Mouse (Mus musculus) adrenal gland, adult 8-10 months (tissue): Measurements from ENCODE around the gene Ptprd. TPM values are rescaled to one million over a fixed set of nuclear protein-coding genes. Genes with fewer than 3 reads are reported as not detected.

ENCODE experiments used
- DNase-seq: peaks from one replicate; pipeline ENCODE4 v3.0.0; 2022
- total RNA-seq, 4 experiments: library from RNA; stranded (reverse); gene quantifications; 2 replicates each; pipeline ENCODE4 v1.2.4; 2022

The Ptprd gene
- total RNA-seq, 4 experiments from 2014 or later, result 87.5 to 122 (median 105) TPM

- DNase-seq, result no peak
Measured at GRCm38 (mm10) chr4:77241852-77242455, 969.8 kb downstream of the Ptprd start.

DNA sequence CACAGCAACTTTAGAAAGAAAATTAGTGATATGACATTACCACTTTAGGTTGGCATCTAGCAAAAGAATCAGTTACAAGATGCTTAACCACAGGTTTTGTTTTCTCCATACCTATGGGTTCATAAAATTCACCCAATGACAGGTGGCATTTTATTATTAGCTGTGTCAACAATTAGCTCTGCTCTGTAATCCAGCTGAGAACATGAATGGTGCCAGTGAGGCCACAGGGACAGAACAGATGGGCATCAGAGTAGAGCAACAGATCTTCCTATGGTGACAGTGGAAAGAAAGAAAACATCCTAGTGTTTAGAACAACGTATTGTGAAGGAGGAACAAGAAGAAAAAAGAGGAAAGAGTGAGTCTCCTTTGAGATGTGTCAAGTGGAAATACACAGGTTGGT lies 973.6 kb downstream of the Ptprd start:
- no peak for DNase-seq

GRCm38 (mm10) chr4:77233243-77233642 lies 978.5 kb downstream of the Ptprd start:
- no peak for DNase-seq

GRCm38 (mm10) chr4:77168866-77169265 lies 1042.9 kb downstream of the Ptprd start:
- DNase-seq, result no peak

GRCm38 (mm10) chr4:77157601-77158000 lies 1054.2 kb downstream of the Ptprd start:
- DNase-seq, result no peak

DNA sequence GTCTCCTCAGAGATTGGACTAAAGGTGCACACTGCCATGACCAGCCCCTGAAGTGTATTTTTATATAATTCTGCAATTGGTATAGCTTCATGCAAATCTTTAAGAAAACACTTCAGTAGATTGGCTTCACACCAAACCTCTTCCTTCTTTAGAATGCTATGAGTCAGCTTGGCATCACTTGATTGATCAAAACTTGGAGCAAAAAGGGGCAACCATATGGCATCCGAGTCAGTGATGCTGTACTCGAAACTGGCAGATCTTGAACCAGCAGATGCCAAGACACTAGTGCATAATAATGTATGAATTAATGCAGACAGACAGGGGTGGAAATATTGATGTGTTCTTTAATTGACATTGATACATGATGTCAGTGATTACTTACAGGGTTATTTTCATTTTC lies 1056.2 kb downstream of the Ptprd start:
- no peak for DNase-seq

GRCm38 (mm10) chr4:77155037-77155436 lies 1056.7 kb downstream of the Ptprd start:
- no peak for DNase-seq

- no peak for DNase-seq
Measured at GRCm38 (mm10) chr4:77124852-77125251, 1086.9 kb downstream of the Ptprd start.

DNA sequence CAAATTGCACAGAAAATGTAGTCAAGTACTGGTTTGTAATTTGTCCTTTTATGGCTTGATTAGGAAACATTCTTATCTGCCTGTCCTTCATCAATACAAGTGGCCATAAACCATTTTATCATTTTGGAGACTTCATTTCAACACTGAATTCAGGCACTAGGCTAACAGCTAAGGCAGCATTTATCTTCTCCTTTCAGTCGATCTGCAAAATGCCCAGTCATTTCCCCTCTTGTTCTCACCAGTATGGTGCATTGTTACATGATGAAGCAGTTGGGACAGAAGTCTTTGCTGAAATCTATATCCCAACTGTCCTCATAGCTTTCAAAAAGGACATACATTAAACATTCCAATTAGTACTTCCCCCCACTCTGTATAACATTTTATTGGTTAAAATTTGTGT lies 1100.9 kb downstream of the Ptprd start:
- DNase-seq, result no peak

DNA sequence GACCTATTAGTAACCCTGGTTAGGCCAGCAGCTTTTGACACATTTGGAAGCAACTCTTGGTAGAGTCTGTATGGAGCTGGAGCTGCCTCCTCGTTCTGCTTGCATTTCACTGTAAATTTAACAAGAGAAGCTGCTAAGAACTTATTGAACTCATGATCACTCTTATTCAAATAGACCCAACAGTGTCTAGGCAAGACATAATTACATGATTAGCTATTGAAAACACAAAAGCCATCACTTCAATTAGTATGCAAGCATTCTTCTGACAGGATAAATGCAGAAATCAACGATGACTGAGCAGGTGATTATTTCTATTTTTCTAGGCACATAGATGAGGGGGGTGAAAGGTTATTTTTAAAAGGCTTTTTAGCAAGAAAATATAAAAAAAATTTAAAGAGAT lies 1104.5 kb downstream of the Ptprd start:
- DNase-seq, result no peak

GRCm38 (mm10) chr4:77083165-77083564 lies 1128.6 kb downstream of the Ptprd start:
- peak; percentile 1 for DNase-seq

DNA sequence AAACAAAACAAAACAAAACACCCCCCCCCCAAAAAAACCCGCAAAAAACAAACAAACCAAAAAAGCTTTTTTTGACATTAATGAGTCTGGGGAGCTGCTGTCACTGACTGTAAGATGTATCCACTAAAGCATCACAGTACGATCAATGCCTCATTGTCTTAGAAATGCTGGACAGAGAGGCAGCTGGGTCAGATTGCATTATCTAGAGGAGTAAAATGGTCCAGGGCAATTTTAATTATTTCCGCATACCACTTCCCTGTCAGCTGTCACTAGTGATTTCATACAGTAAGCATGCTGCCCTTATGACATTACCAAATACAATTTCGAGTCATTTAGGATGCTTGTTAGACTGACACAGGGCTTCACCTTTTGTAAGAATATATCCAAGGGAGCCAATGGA lies 1134.2 kb downstream of the Ptprd start:
- DNase-seq, result no peak

DNA sequence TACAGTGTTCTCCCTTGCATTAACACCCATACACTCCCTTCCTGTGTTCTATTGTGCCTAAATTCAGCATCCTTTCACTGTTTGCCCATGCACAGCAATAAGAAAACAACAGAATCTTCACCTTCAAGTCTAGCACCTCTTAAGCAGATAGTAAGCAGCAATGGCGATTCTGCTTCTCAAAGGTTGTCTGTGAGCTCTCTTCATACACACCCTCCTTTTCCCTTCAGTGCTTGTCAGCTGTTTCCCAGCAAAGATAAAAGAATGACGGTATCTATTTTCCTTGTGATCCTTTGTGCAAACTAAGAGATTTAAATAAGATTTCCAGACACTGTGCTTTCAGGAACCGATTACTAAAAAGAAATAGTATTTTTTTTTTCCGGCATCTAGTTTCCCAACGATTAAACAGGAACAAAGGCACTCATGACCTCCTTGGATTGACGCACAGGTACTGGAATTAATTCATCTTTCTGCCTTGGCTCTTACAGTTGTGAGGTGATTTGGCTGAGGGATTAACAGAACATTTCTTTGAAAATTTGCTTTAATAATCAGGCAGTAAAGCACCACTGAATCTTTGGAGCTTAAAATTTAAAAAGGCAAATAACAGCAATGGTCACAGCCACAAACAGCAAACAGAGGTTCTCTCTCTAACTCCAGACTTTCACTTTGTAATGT lies 1161.1 kb downstream of the Ptprd start:
- DNase-seq, result no peak

DNA sequence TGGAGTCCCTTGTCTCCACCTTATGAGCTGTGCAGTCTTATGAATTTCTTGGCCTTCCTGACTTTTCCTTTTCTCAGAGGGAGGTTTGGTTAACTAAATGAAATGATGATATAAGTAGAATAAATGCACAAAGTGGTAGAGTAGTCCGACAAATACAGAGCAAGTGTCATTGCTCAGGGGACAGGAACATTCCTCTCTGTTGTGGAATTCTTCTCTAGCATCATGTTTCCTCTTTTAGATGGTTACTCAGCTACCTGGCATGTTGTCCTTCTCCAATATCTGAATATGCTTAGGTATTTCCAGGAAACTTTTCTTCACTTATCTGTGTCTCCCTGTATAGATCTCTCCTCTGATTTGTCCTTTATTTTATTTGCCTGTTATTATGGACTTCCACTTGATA lies 1207.3 kb downstream of the Ptprd start:
- DNase-seq, result no peak

GRCm38 (mm10) chr4:76996172-76996571 lies 1215.6 kb downstream of the Ptprd start:
- no peak for DNase-seq

DNA sequence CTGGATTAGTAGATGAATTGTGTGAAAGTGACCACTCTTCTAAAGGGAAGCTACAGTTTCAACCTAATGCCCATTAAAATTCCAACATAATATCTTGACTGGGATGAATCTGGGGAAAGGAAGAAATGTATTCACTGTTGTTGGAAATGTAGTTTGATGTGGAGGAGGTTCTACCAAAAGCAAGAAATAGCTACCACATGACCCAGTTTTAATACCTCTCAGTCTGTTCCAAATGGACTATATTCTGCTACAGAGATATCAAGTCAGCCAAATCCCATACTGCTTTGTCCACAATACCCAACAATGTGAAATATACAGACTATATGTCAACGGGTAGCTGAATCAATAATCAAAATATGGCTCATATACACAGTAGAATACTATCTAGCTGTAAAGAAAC lies 1221.8 kb downstream of the Ptprd start:
- DNase-seq, result no peak

DNA sequence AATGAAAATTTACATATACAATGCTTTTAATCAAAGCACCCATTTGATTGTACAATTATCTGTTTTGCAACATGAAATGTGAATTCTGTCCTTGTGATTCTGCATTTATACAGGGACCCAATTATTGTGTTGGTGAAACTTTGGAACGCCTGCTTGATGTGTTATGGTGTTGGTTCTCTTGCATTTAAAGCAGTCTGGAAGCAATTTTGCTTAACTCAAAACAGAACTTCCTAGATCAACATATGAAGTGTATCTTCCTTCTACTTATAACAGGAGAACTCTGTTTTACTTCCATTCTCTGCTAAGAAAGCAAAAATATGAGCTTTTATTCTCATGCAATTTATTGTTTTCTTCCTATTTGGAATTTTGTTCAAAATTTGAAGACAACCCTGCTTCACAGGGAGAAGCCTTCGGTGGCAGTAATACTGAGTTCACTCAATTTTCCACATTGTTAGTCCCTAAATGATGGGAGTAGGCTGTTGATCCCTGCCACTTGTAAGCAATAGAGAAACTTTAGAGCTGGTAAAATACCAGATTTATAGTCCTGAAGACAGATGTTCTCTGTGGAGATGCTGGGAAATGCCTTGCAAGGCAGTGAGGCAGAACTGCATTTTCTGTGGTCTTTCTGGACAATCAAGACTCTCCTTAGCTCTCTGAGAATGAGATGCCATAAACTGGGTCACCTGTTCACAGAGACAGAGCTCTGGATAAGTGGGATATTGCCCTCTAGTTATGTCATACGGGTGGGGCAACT lies 1234.5 kb downstream of the Ptprd start:
- DNase-seq, result no peak

DNA sequence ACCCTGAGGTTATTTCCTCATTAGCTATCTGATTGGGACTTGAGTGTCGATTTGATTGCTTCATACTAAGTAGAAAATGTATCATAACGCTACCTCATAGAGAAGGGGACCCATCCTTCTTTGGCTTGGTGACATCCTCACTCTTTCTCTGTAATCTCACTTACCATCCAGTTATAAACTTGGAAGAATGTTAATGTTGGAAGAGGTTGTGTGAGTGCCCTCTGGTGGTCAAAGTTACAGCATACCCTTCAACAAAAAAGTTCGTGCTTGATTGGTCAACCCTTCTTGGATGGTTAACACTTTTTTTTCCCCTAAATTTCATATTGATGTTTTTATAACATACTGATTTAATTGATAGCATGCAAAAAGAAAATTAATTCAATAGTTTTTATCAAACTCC lies 1263.5 kb downstream of the Ptprd start:
- no peak for DNase-seq

GRCm38 (mm10) chr4:76941382-76942360 lies 1270.1 kb downstream of the Ptprd start:
- no peak for DNase-seq

GRCm38 (mm10) chr4:76931559-76931958 lies 1280.2 kb downstream of the Ptprd start:
- no peak for DNase-seq

DNA sequence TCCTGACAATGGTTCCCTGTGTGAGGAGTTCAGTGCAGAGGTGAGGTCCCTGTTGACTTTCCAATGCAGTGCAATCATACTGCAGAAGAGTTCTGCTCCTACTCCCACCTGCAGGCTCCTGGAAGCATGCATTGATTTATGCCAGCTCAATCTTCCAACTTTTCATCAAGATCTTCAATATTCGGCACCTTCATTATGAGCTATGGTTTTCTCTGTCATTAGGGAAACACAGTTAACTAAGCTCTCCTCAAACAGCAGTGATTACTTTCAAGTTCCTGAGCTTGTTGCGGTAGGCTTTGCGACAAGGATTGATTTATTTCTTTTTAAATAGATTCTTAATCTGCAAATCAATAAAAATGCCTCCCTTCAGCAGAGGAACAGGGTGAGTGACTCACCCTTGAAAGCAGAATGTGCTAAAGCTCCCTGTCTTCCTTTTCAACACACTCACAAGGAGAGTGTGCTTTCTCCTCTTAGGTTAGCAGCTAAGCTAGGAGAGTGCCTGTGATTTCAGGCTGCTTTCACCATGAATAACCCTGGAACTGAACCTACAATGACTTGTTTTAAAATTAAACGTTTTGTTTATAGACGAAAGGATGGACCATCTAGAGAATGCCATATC lies 1298.1 kb downstream of the Ptprd start:
- no peak for DNase-seq

DNA sequence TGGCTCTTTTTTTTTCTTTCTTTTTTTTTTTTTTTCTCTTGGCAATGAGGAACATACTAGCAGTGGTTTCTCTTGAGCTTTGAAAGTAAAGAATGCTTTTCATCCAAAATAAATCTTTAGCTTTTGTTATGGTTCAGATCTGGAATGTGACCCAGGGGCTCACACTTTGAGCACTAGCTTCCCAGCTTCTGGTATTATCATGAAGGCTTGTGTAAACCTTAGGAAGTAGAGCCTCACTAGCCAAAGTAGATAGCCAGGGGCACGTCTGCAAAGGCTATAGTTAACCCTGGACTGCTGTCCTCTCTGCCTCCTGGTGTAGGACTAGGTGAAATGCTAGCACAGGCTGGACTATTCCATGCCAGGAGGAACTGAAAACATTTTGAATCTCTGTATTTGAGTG lies 1310.1 kb downstream of the Ptprd start:
- no peak for DNase-seq
